Mouse (Mus musculus) heart, adult 11 months (tissue): Measurements from ENCODE around the gene Cotl1.

Experiments used
- DNase-seq: peaks from one replicate; pipeline ENCODE4 v3.0.0; 2022

Cotl1 gene

GRCm38 (mm10) chr8:119838100-119838982, 2.0 kb downstream of the Cotl1 start:
- DNase-seq = peak; percentile 92

GRCm38 (mm10) chr8:119837553-119838071, 2.7 kb downstream of the Cotl1 start:
- DNase-seq = peak; percentile 95

- peak; percentile 90 for DNase-seq
These were observed 3.5 kb downstream of the Cotl1 start for GRCm38 (mm10) chr8:119836831-119837230.

GRCm38 (mm10) chr8:119835270-119835669, 5.1 kb downstream of the Cotl1 start:
- DNase-seq = no peak

- DNase-seq = no peak
These were observed 5.7 kb downstream of the Cotl1 start for GRCm38 (mm10) chr8:119834676-119835075.

GRCm38 (mm10) chr8:119832931-119833330, 7.4 kb downstream of the Cotl1 start:
- peak; percentile 89 for DNase-seq

GRCm38 (mm10) chr8:119832101-119832617, 8.2 kb downstream of the Cotl1 start:
- DNase-seq = peak; percentile 90

GRCm38 (mm10) chr8:119831336-119831995, 8.9 kb downstream of the Cotl1 start:
- peak; percentile 97 for DNase-seq

GRCm38 (mm10) chr8:119830589-119830988, 9.8 kb downstream of the Cotl1 start:
- peak; percentile 83 for DNase-seq

- DNase-seq = peak; percentile 86
These were observed 10.3 kb downstream of the Cotl1 start for GRCm38 (mm10) chr8:119829870-119830580.

GRCm38 (mm10) chr8:119829420-119829819, 10.9 kb downstream of the Cotl1 start:
- peak; percentile 79 for DNase-seq

GRCm38 (mm10) chr8:119829015-119829414, 11.3 kb downstream of the Cotl1 start:
- DNase-seq = no peak

- DNase-seq = peak; percentile 92
These were observed 12.6 kb downstream of the Cotl1 start for GRCm38 (mm10) chr8:119827721-119828153.

- DNase-seq = peak; percentile 89
These were observed 13.4 kb downstream of the Cotl1 start for GRCm38 (mm10) chr8:119826982-119827381.

GRCm38 (mm10) chr8:119825950-119826730, 14.2 kb downstream of the Cotl1 start:
- DNase-seq = peak; percentile 97

GRCm38 (mm10) chr8:119824809-119825273, 15.5 kb downstream of the Cotl1 start:
- DNase-seq = peak; percentile 98

- DNase-seq = peak; percentile 98
These were observed 16.2 kb downstream of the Cotl1 start for GRCm38 (mm10) chr8:119824100-119824499.

- peak; percentile 88 for DNase-seq
These were observed 17.1 kb downstream of the Cotl1 start for GRCm38 (mm10) chr8:119823278-119823677.

- DNase-seq = no peak
These were observed 18.7 kb downstream of the Cotl1 start for GRCm38 (mm10) chr8:119821691-119822090.

- DNase-seq = no peak
These were observed 20.4 kb downstream of the Cotl1 start for GRCm38 (mm10) chr8:119819976-119820375.

GRCm38 (mm10) chr8:119819316-119819715, 21.0 kb downstream of the Cotl1 start:
- DNase-seq = no peak

GRCm38 (mm10) chr8:119817446-119817845, 22.9 kb downstream of the Cotl1 start:
- peak; percentile 88 for DNase-seq
